Mouse (Mus musculus): ENCODE results near the gene Srr. TPM values are rescaled to one million over a fixed set of nuclear protein-coding genes. Genes with fewer than 3 reads are reported as not detected.

Srr gene
- polyA plus RNA-seq, 1 experiment = 53.3 TPM

DNA sequence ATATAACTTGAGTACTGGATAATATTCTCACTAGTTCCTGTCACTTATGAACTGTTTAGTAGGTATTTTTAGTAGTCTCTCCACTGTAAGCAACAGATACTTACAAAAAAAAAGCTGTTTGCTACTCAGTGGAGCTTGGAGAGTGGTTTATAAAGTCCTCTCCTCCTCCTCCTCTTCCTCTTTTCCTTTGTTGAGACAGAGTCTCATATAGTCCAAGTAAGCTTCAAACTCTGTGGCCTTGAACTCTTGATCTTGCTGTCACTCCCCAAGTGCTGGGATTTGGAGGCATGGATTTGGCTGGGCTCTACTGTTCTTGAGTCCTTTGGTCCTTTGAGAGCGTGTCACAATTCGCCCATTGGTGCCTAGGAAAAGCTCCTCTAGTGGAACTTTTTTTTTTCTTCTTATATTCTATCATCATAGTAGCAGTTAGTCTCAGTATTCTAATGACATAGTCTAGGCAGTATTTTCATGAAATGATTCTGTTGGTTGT is 1.5 kb upstream of the Srr start:
- H3K4me1 ChIP-seq (ENCODE audit: control insufficient read depth, insufficient read depth, low read length) = peaks cover 3% of the 10 kb centered on the region
- H3K4me3 ChIP-seq (ENCODE audit: control insufficient read depth, low read depth, low read length) = peak overlapping the region; percentile 67; the same call in 1 of the 2 replicates
- H3K36me3 ChIP-seq (ENCODE audit: control insufficient read depth, insufficient read depth, low read length) = peaks cover 6% of the 10 kb centered on the region
- TF ChIP-seq CTCF (IDR thresholded peaks at IDR 0.05; ENCODE audit: control insufficient read depth, insufficient read depth, insufficient replicate concordance, low read depth, low read length) = no peak
- no peak for TF ChIP-seq POLR2A (IDR thresholded peaks at IDR 0.05; ENCODE audit: control insufficient read depth, low read depth, low read length)
- H3K27ac ChIP-seq (ENCODE audit: control insufficient read depth, insufficient read depth, low read depth, low read length) = peak overlapping the region; percentile 66
- H3K27me3 ChIP-seq (ENCODE audit: control insufficient read depth, insufficient read depth, low read length) = no peaks in the 10 kb centered on the region

DNA sequence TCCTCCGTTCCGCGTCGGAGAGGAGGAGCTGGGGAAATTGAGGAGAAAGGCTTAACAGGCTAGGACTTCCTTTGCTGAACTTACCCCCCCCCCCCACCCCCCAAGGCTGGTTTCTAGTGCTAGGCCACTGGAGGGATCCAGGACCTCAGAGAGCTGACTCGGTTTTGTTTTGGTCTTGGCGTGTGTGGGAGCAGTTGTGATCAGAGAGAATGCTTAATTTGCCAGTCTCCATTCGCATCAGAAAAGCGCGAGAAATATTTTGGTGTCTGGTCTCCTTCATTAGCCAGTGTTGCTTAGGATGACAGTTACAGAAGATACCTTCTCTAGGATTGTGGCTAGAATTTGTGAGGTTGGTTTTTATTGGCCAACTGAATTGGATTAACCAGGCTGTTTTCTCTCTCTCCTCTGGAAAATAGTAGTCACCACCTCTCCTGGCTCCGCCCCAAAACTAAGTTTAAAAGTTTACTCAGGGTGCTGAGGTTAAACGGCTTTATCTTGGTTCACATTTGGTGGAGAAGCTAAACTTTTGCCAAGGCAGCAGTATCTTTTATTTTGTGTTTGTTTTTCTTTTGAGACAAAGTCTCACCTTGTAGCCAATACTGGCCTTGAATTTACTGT is 749 bp upstream of the Srr start:
- no peaks in the 10 kb centered on the region for H3K27me3 ChIP-seq (ENCODE audit: control insufficient read depth, insufficient read depth, low read length)
- peak overlapping the region; percentile 94 for H3K4me3 ChIP-seq (ENCODE audit: control insufficient read depth, low read depth, low read length)
- no peak for TF ChIP-seq POLR2A (IDR thresholded peaks at IDR 0.05; ENCODE audit: control insufficient read depth, low read depth, low read length)
- TF ChIP-seq CTCF (IDR thresholded peaks at IDR 0.05; ENCODE audit: control insufficient read depth, insufficient read depth, insufficient replicate concordance, low read depth, low read length) = no peak
- peak overlapping the region; percentile 97 for H3K27ac ChIP-seq (ENCODE audit: control insufficient read depth, insufficient read depth, low read depth, low read length)
- H3K36me3 ChIP-seq (ENCODE audit: control insufficient read depth, insufficient read depth, low read length) = peaks cover 6% of the 10 kb centered on the region
- H3K4me1 ChIP-seq (ENCODE audit: control insufficient read depth, insufficient read depth, low read length) = peaks cover 3% of the 10 kb centered on the region

DNA sequence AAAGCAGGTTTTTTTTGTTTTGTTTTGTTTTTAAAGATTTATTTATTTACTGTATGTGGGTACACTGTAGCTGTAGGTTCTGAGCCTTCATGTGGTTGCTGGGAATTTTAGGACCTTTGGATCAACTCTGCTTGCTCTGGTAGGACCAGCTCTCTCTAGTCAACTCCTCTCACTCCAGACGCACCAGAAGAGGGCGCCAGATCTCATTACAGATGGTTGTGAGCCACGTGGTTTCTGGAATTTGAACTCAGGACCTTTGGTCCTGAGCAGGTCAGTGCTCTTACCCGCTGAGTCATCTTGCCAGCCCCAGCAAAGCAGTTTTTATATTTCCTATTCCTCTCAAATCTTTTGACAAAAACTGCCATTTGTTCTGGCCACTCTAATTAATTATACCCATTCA is 1.6 kb downstream of the Srr start:
- H3K27ac ChIP-seq (ENCODE audit: control insufficient read depth, insufficient read depth, low read depth, low read length) = no peak overlapping the region
- no peaks in the 10 kb centered on the region for H3K36me3 ChIP-seq (ENCODE audit: control insufficient read depth, insufficient read depth, low read length)
- no peaks in the 10 kb centered on the region for H3K27me3 ChIP-seq (ENCODE audit: control insufficient read depth, insufficient read depth, low read length)
- TF ChIP-seq CTCF (IDR thresholded peaks at IDR 0.05; ENCODE audit: control insufficient read depth, insufficient read depth, insufficient replicate concordance, low read depth, low read length) (no peak), POLR2A (IDR thresholded peaks at IDR 0.05; ENCODE audit: control insufficient read depth, low read depth, low read length) (no peak)
- H3K4me3 ChIP-seq (ENCODE audit: control insufficient read depth, low read depth, low read length) = peak overlapping the region; percentile 3
- peaks cover 3% of the 10 kb centered on the region for H3K4me1 ChIP-seq (ENCODE audit: control insufficient read depth, insufficient read depth, low read length)

DNA sequence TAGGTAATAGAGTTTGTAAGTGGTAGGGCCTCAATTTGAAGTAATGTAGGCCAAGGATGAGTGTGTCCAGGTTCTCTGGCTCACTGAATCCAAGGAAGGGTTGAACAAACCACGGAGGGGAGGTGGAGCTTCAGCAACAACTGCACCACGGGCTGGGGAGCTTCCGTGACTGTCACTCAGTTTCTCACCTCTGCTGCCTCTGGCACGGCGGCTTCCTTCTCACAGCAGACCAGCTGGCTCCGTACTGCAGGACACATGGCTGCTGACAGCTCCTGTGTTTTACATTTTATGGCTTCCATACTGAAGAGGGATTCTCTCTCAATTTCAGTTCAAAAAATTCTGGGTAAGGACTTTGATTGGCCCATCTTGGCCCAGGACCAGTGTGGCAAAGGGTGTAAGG is 6.5 kb downstream of the Srr start:
- Histone ChIP-seq H3K4me1 (ENCODE audit: control insufficient read depth, insufficient read depth, low read length) (no peaks in the 10 kb centered on the region), H3K27me3 (ENCODE audit: control insufficient read depth, insufficient read depth, low read length) (no peaks in the 10 kb centered on the region), H3K36me3 (ENCODE audit: control insufficient read depth, insufficient read depth, low read length) (no peaks in the 10 kb centered on the region), H3K27ac (ENCODE audit: control insufficient read depth, insufficient read depth, low read depth, low read length) (no peak overlapping the region), H3K4me3 (ENCODE audit: control insufficient read depth, low read depth, low read length) (no peak overlapping the region)
- TF ChIP-seq POLR2A (IDR thresholded peaks at IDR 0.05; ENCODE audit: control insufficient read depth, low read depth, low read length) (no peak), CTCF (IDR thresholded peaks at IDR 0.05; ENCODE audit: control insufficient read depth, insufficient read depth, insufficient replicate concordance, low read depth, low read length) (no peak)

DNA sequence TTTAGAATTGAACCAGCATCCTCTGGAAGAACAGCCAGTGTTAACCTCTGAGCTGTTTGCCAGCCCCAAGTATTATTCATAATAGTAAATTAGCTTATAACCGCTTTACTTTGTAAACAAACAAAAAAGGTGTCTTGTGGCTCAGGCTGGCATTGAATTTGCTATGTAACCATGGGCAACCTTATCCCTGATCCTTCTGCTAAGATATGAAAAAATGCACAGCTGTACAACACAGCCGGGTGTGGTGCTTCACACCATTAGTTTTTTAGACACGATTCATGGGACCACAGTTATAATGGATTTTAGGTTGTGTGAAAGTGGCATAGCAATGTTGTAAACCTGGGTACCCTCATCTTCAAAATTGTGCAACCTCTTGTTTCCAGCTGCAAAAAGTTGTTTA is 13.3 kb downstream of the Srr start:
- peaks cover 6% of the 10 kb centered on the region for H3K36me3 ChIP-seq (ENCODE audit: control insufficient read depth, insufficient read depth, low read length)
- TF ChIP-seq POLR2A (IDR thresholded peaks at IDR 0.05; ENCODE audit: control insufficient read depth, low read depth, low read length) (no peak), CTCF (IDR thresholded peaks at IDR 0.05; ENCODE audit: control insufficient read depth, insufficient read depth, insufficient replicate concordance, low read depth, low read length) (no peak)
- H3K4me1 ChIP-seq (ENCODE audit: control insufficient read depth, insufficient read depth, low read length) = no peaks in the 10 kb centered on the region
- H3K27ac ChIP-seq (ENCODE audit: control insufficient read depth, insufficient read depth, low read depth, low read length) = no peak overlapping the region
- no peak overlapping the region for H3K4me3 ChIP-seq (ENCODE audit: control insufficient read depth, low read depth, low read length)
- no peaks in the 10 kb centered on the region for H3K27me3 ChIP-seq (ENCODE audit: control insufficient read depth, insufficient read depth, low read length)

DNA sequence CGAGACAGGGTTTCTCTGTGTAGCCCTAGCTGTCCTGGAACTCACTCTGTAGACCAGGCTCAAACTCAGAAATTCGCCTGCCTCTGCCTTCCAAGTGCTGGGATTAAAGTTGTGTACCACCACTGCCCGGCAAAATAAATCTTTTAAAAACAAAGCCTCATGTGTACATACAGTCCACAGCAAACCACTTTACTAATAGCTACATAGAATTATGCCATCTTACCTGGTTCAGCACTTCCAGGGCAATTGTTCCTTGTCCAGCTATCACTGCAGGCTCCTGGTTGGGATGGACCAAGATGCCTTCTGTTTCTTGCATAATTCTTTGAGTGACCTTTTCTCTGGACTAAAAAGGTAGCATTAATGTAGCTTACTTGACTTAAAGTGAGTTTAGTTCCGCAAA is 15.8 kb downstream of the Srr start:
- H3K4me3 ChIP-seq (ENCODE audit: control insufficient read depth, low read depth, low read length) = no peak overlapping the region
- no peaks in the 10 kb centered on the region for H3K4me1 ChIP-seq (ENCODE audit: control insufficient read depth, insufficient read depth, low read length)
- H3K36me3 ChIP-seq (ENCODE audit: control insufficient read depth, insufficient read depth, low read length) = peaks cover 6% of the 10 kb centered on the region
- no peak overlapping the region for H3K27ac ChIP-seq (ENCODE audit: control insufficient read depth, insufficient read depth, low read depth, low read length)
- TF ChIP-seq POLR2A (IDR thresholded peaks at IDR 0.05; ENCODE audit: control insufficient read depth, low read depth, low read length) (no peak), CTCF (IDR thresholded peaks at IDR 0.05; ENCODE audit: control insufficient read depth, insufficient read depth, insufficient replicate concordance, low read depth, low read length) (no peak)
- no peaks in the 10 kb centered on the region for H3K27me3 ChIP-seq (ENCODE audit: control insufficient read depth, insufficient read depth, low read length)

DNA sequence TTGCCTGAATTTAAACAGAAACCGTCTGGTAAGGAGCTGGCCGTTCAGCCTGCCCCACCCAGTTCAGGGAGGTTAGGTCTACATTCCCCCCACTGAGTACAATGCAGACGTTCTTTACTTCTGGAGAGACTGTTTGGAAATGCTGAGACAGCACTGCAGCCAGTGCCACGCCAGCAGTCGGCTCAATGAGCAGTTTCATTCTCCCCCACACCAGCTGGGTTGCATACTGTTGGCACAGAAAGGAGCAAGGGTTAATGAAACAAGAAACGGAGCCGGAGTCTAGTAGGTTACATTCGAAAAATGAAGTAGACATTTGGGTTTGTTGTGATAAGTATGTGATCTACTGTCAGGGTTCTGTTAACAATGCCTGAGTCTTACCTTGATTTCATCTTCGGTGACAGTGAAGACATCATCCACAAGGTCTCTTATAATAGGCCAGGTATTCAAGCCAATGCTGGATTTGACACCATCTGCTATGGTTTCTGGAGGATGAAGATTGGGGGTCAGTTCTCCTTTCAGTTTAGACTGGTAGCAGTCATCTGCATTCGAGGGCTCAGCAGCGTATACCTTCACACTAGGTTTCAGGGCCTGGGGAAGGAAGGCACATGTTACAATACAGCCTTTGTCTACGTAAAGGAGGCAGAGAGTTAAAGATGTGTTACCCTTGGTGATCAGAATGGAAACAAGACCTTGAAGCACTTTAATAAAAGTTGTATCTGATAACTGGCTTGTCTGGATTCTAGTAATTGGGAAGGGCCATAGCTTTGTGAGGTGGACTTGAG is 16.9 kb downstream of the Srr start:
- Histone ChIP-seq H3K36me3 (ENCODE audit: control insufficient read depth, insufficient read depth, low read length) (peaks cover 6% of the 10 kb centered on the region), H3K4me3 (ENCODE audit: control insufficient read depth, low read depth, low read length) (no peak overlapping the region), H3K27me3 (ENCODE audit: control insufficient read depth, insufficient read depth, low read length) (no peaks in the 10 kb centered on the region), H3K4me1 (ENCODE audit: control insufficient read depth, insufficient read depth, low read length) (no peaks in the 10 kb centered on the region), H3K27ac (ENCODE audit: control insufficient read depth, insufficient read depth, low read depth, low read length) (no peak overlapping the region)
- TF ChIP-seq CTCF (IDR thresholded peaks at IDR 0.05; ENCODE audit: control insufficient read depth, insufficient read depth, insufficient replicate concordance, low read depth, low read length) (no peak), POLR2A (IDR thresholded peaks at IDR 0.05; ENCODE audit: control insufficient read depth, low read depth, low read length) (no peak)
